Mouse (Mus musculus) heart, embryonic 15.5 days (tissue): ENCODE results near the gene Ly6g. TPM values are rescaled to one million over a fixed set of nuclear protein-coding genes. Genes with fewer than 3 reads are reported as not detected.
"Not testable (repeated sequence)": the region's sequence is repeated elsewhere in the genome, so short reads cannot be mapped to it uniquely, and the experiment has no call there.

ENCODE experiments used
- ATAC-seq: fragments of 200-750 bp; cut with Nextera tagmentation; replicated peaks from 2 replicates; pipeline ENCODE4 v1.8.0; 2017; ENCODE audit warnings: low read depth, moderate TSS enrichment; ENCODE audit not compliant: insufficient number of reproducible peaks, insufficient read depth, low FRiP score
- H3K27ac ChIP-seq: fragments of 300-500 bp; sonication (generic); 2 replicates; pipeline ENCODE4 v1.5.1; 2015; ENCODE audit warnings: mild to moderate bottlenecking, inconsistent platforms
- H3K27me3 ChIP-seq: fragments of 300-500 bp; sonication (generic); 2 replicates; pipeline ENCODE4 v1.6.1; 2015; ENCODE audit warnings: inconsistent platforms
- H3K36me3 ChIP-seq: fragments of 300-500 bp; sonication (generic); 2 replicates; pipeline ENCODE4 v1.6.1; 2015; ENCODE audit warnings: mild to moderate bottlenecking, inconsistent platforms
- H3K4me1 ChIP-seq: fragments of 300-500 bp; sonication (generic); replicated peaks from 2 replicates; pipeline ENCODE4 v1.6.1; 2015; ENCODE audit warnings: inconsistent platforms
- H3K4me2 ChIP-seq: fragments of 300-500 bp; sonication (generic); 2 replicates; pipeline ENCODE4 v1.6.1; 2015; ENCODE audit warnings: inconsistent platforms, mild to moderate bottlenecking, moderate library complexity
- H3K4me3 ChIP-seq: fragments of 300-500 bp; sonication (generic); 2 replicates; pipeline ENCODE4 v1.5.1; 2015; ENCODE audit warnings: mild to moderate bottlenecking, inconsistent platforms
- H3K9ac ChIP-seq: fragments of 300-500 bp; sonication (generic); 2 replicates; pipeline ENCODE4 v1.6.1; 2015; ENCODE audit warnings: mild to moderate bottlenecking, inconsistent platforms
- H3K9me3 ChIP-seq: fragments of 300-500 bp; sonication (generic); replicated peaks from 2 replicates; pipeline ENCODE4 v1.6.1; 2016; ENCODE audit warnings: inconsistent platforms
- WGBS: fragments of 180-500 bp; shearing (Covaris S2); methylation state at CpG from one replicate; pipeline ENCODE4 v1.1.7; 2015; ENCODE audit warnings: mixed read lengths; 5-methylcytosine and 5-hydroxymethylcytosine counted together
- polyA plus RNA-seq: library from polyadenylated mRNA; unstranded; fragments of >200 nt; fragmentation: Nextera tagmentation; extraction: Ambion mirVana; gene quantifications from 2 replicates; pipeline ENCODE4 v1.2.1, GENCODE M21; 2015

Gene Ly6g
- polyA plus RNA-seq, 1 experiment from 2014 or later: not detected

DNA sequence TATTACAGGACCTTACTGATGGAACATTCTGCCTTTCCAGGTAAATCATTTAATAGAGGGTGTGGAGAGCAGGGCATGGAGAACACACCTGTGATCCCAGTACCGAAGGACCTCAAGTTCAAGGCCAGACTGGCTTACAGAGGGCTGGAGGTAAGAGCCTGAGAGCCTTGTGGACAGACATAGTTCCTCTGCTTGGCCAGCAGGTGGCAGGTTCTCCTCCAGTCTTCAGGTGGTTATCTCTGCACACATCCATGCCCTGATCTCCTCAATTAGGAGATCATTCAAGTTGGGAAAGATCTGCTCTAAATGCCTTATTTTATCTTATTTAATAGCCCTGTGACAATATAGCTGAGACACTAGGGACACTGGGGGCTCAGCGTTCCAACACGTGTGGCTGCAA, 11.3 kb upstream of the Ly6g start:
- no peak overlapping the region for H3K9ac ChIP-seq
- no peak overlapping the region for H3K27ac ChIP-seq
- whole genome bisulfite sequencing: 72% methylated on average over 3 of the region's 3 CpGs
- no peaks in the 10 kb centered on the region for H3K4me1 ChIP-seq
- ATAC-seq: no peak
- no peaks in the 10 kb centered on the region for H3K27me3 ChIP-seq
- H3K4me2 ChIP-seq: no peak overlapping the region
- H3K36me3 ChIP-seq: no peaks in the 10 kb centered on the region
- H3K9me3 ChIP-seq: no peaks in the 10 kb centered on the region
- no peak overlapping the region for H3K4me3 ChIP-seq

DNA sequence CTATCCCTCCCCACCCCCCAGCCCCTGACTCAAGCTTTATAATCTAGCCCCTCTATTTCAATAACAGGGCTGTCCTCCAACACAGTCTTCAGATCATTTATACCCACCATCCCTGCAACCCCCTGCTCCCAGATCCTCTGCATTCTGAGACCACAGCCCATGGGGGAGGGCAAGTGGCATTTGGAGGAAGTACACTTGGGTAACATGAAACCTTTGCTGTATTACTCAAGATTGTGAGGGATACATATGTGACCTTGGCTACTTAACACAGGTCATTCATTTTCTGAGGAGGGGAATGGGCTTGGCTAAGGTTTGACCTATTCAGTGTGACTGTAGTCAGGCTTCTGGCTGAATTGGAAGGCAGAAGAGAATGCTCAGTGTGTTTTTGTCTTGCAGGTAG, 2.0 kb upstream of the Ly6g start:
- no peak for ATAC-seq
- Histone ChIP-seq H3K9me3 (no peaks in the 10 kb centered on the region), H3K4me3 (no peak overlapping the region), H3K27me3 (no peaks in the 10 kb centered on the region), H3K4me2 (no peak overlapping the region), H3K36me3 (no peaks in the 10 kb centered on the region), H3K4me1 (no peaks in the 10 kb centered on the region), H3K27ac (no peak overlapping the region), H3K9ac (no peak overlapping the region)

DNA sequence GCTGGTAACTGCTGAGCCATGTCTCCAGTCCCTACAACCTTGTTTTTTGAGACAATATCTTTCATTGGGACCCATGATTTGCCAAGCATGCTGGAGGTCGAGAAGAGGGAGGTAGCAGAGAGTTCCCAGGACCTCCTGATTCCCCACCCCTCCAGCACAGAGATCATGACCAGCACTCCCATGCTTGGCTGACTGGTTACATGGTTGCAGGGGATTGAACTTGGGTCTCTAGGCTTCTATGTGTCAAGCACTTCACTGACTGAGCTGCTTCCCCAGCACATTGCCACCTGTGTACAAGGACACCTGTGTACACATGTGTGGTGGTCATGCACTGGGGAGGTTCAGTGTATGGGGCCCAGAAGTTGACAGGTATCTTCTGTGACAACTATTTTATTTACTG, 2.6 kb downstream of the Ly6g start:
- H3K36me3 ChIP-seq: no peaks in the 10 kb centered on the region
- 35% methylated on average over 1 of the region's 1 CpGs for WGBS
- no peak overlapping the region for H3K9ac ChIP-seq
- H3K9me3 ChIP-seq: 0 out of 2 replicates have a peak, but pooled peaks cover 3% of the 10 kb centered on the region
- no peak for ATAC-seq
- no peaks in the 10 kb centered on the region for H3K4me1 ChIP-seq
- H3K27me3 ChIP-seq: no peaks in the 10 kb centered on the region
- no peak overlapping the region for H3K4me3 ChIP-seq
- H3K4me2 ChIP-seq: no peak overlapping the region
- H3K27ac ChIP-seq: no peak overlapping the region

GRCm38 (mm10) chr15:75175506-75175905, 20.5 kb downstream of the Ly6g start:
- Histone ChIP-seq H3K9me3 (no peaks in the 10 kb centered on the region), H3K4me1 (no peaks in the 10 kb centered on the region), H3K4me3 (no peak overlapping the region), H3K9ac (no peak overlapping the region), H3K27me3 (no peaks in the 10 kb centered on the region), H3K27ac (no peak overlapping the region), H3K36me3 (no peaks in the 10 kb centered on the region), H3K4me2 (no peak overlapping the region)
- ATAC-seq: no peak
- 53% methylated on average over 1 of the region's 1 CpGs for WGBS

DNA sequence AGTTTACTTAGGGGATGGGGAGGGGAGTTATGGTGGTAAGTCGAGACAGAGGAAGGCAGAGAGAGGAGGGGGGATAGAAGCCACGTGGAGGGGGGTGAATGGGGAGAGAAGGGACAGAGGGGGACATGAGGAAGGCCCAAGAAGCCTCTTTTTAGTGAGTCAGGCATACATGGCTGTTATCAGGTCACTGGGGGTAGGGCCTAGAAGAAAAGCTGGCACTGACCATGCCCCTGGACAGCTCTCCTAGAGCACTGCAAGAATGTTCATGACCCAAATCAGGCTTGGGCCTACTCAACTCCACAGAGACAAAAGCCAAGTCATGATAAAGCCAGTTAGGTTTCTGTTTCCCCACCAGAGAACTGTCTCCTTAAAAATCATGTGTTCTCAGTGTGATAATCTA, 31.3 kb downstream of the Ly6g start:
- no peak for ATAC-seq
- no peak overlapping the region for H3K27ac ChIP-seq
- WGBS: 22% methylated on average over 2 of the region's 2 CpGs

DNA sequence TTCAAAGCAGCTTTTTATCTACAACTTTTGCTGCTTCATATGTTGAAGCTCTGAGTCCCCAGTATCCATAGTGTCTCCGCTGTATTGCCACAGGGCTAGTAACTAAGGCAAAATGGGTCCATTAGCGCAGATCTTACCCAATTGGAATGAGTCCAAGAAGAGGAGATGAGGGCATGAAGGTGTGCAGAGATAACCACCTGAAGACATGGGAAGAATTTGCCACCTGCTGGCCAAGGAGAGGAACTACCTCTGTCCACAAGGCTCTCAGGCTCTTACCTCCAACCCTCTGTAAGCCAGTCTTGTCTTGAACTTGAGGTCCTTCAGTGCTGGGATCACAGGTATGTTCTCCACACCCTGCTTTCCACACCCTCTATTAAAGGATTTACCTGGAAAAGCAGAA, 34.1 kb downstream of the Ly6g start:
- no peak overlapping the region for H3K4me3 ChIP-seq
- no peaks in the 10 kb centered on the region for H3K36me3 ChIP-seq
- H3K9me3 ChIP-seq: no peaks in the 10 kb centered on the region
- H3K27ac ChIP-seq: no peak overlapping the region
- H3K4me2 ChIP-seq: no peak overlapping the region
- no peak overlapping the region for H3K9ac ChIP-seq
- WGBS: 47% methylated on average over 2 of the region's 2 CpGs
- no peaks in the 10 kb centered on the region for H3K4me1 ChIP-seq
- no peak for ATAC-seq
- no peaks in the 10 kb centered on the region for H3K27me3 ChIP-seq

More for the DNA sequence above, 31.3 kb downstream of the Ly6g start:
- H3K4me2 ChIP-seq: no peak overlapping the region
- H3K36me3 ChIP-seq: no peaks in the 10 kb centered on the region
- no peak overlapping the region for H3K9ac ChIP-seq
- H3K9me3 ChIP-seq: no peaks in the 10 kb centered on the region
- no peak overlapping the region for H3K4me3 ChIP-seq
- H3K27me3 ChIP-seq: no peaks in the 10 kb centered on the region
- no peaks in the 10 kb centered on the region for H3K4me1 ChIP-seq

GRCm38 (mm10) chr15:75190560-75190959, 35.5 kb downstream of the Ly6g start:
- H3K9ac ChIP-seq, ATAC-seq, H3K9me3 ChIP-seq, H3K36me3 ChIP-seq, H3K4me3 ChIP-seq, H3K4me1 ChIP-seq, H3K27me3 ChIP-seq, H3K4me2 ChIP-seq, H3K27ac ChIP-seq: not testable (repeated sequence)
- WGBS: 21% methylated on average over 2 of the region's 3 CpGs

Other genes starting within 250 kb of the Ly6g start
- gene Ly6i, start 171.8 kb upstream of the Ly6g start, polyA plus RNA-seq: not detected in 2 replicates
- 4.3 TPM in 2 replicates for gene Ly6a, start 157.2 kb upstream of the Ly6g start, polyA plus RNA-seq
- gene Ly6c1, start 106.4 kb upstream of the Ly6g start, polyA plus RNA-seq: 8.9 TPM in 2 replicates
- 0.87 and 1.2 TPM in 2 replicates for gene Ly6c2, start 43.3 kb upstream of the Ly6g start, polyA plus RNA-seq
- gene BC025446, start 61.1 kb downstream of the Ly6g start, polyA plus RNA-seq: not detected in 2 replicates
- gene Ly6f, start 113.2 kb downstream of the Ly6g start, polyA plus RNA-seq: not detected in 2 replicates